Mouse (Mus musculus): ENCODE measurements at regions not wholly inside any gene's neighbourhood (a gene's known extent, or its start where the extent isn't known, plus 50 kb on each side); places are given as distances from the start of the nearest gene placed in this dataset.

- TF ChIP-seq CTCF (IDR thresholded peaks at IDR 0.05; ENCODE audit: low read depth) = no peak
- TF ChIP-seq EP300 (optimal IDR thresholded peaks at IDR 0.05) = no peak
- DNase-seq (ENCODE audit: low spot score) = no peak
- Histone ChIP-seq H3K27ac (replicated peaks) (no peak overlapping the region), H3K4me1 (replicated peaks; ENCODE audit: control insufficient read depth, insufficient read depth) (no peaks in the 10 kb centered on the region), H3K4me3 (ENCODE audit: low read depth, low read length) (no peak overlapping the region), H3K36me3 (ENCODE audit: control insufficient read depth, insufficient read depth, low read length) (no peaks in the 10 kb centered on the region), H3K9ac (ENCODE audit: low read length) (no peak overlapping the region), H3K4me2 (replicated peaks; ENCODE audit: low read depth) (no peak overlapping the region), H3K9me3 (ENCODE audit: control insufficient read depth, low read length) (no peaks in the 10 kb centered on the region), H3K27me3 (ENCODE audit: control insufficient read depth, insufficient read depth, low read length) (no peaks in the 10 kb centered on the region)
- ATAC-seq (ENCODE audit: low FRiP score, low TSS enrichment) = peak; percentile 86
- WGBS = 30% methylated on average over 1 of the region's 1 CpGs
Observed at GRCm38 (mm10) chr12:32482343-32482742, 103.8 kb downstream of the Ccdc71l start.

DNA sequence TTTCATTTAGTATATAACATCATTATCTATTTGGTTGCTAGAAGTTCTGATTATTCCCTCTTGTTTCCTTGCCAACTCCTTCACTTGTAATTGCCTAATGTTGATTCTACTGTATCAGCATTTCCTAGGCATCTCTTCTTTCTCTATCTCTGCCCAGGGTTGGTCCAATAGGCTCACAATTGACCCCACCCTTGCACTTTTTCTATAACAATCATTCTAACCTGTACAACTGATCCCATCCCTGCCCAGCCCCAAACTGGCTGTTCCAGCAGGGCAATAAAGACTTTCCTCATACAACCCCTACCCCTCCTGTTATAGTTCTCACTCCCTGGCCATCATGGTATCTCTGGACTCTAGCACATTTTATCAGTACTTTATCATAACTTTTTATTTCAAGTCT lies 104.3 kb downstream of the Ccdc71l start:
- TF ChIP-seq CTCF (IDR thresholded peaks at IDR 0.05; ENCODE audit: low read depth) = no peak
- TF ChIP-seq EP300 (optimal IDR thresholded peaks at IDR 0.05) = no peak
- no peak for DNase-seq (ENCODE audit: low spot score)
- no peaks in the 10 kb centered on the region for H3K27me3 ChIP-seq (ENCODE audit: control insufficient read depth, insufficient read depth, low read length)
- 0 out of 2 replicates have a peak, but pooled peaks cover 2% of the 10 kb centered on the region for H3K4me1 ChIP-seq (replicated peaks; ENCODE audit: control insufficient read depth, insufficient read depth)
- H3K9me3 ChIP-seq (ENCODE audit: control insufficient read depth, low read length) = no peaks in the 10 kb centered on the region
- no peak overlapping the region for H3K9ac ChIP-seq (ENCODE audit: low read length)
- ATAC-seq (ENCODE audit: low FRiP score, low TSS enrichment) = peak; percentile 48; the same call in 1 of the 2 replicates
- no peak overlapping the region for H3K4me3 ChIP-seq (ENCODE audit: low read depth, low read length)
- no peak overlapping the region for H3K27ac ChIP-seq (replicated peaks)
- no peak overlapping the region for H3K4me2 ChIP-seq (replicated peaks; ENCODE audit: low read depth)
- H3K36me3 ChIP-seq (ENCODE audit: control insufficient read depth, insufficient read depth, low read length) = no peaks in the 10 kb centered on the region

- 0 out of 2 replicates have a peak, but pooled peaks cover 2% of the 10 kb centered on the region for H3K4me1 ChIP-seq (replicated peaks; ENCODE audit: control insufficient read depth, insufficient read depth)
Observed at GRCm38 (mm10) chr12:32486246-32486645, 107.7 kb downstream of the Ccdc71l start.

DNA sequence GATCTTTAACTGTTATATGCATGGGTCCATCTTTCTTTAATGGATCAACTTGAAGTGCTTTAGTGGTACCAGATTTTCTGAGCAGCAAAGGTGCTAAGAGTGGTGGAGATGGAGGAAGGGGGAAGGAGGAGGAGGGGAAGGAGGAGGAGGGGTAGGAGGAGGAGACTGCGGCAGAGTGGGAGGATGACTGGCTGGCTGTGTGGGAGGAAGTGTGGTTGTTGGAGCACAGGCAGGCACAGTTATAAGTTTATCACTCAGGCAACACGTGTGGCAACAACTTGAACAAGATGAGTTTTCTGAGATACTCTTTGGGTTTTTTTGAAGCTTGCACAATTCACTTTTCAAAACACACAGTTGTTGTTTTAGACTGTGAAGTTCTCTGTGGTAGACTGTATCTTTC lies 108.2 kb downstream of the Ccdc71l start:
- no peaks in the 10 kb centered on the region for H3K27me3 ChIP-seq (ENCODE audit: control insufficient read depth, insufficient read depth, low read length)
- no peak overlapping the region for H3K4me3 ChIP-seq (ENCODE audit: low read depth, low read length)
- ATAC-seq (ENCODE audit: low FRiP score, low TSS enrichment) (no peak), DNase-seq (ENCODE audit: low spot score) (no peak)
- H3K4me2 ChIP-seq (replicated peaks; ENCODE audit: low read depth) = no peak overlapping the region
- 0 out of 2 replicates have a peak, but pooled peaks cover 2% of the 10 kb centered on the region for H3K4me1 ChIP-seq (replicated peaks; ENCODE audit: control insufficient read depth, insufficient read depth)
- H3K27ac ChIP-seq (replicated peaks) = no peak overlapping the region
- no peaks in the 10 kb centered on the region for H3K36me3 ChIP-seq (ENCODE audit: control insufficient read depth, insufficient read depth, low read length)
- TF ChIP-seq EP300 (optimal IDR thresholded peaks at IDR 0.05) = no peak
- 41% methylated on average over 2 of the region's 2 CpGs for WGBS
- H3K9ac ChIP-seq (ENCODE audit: low read length) = no peak overlapping the region
- H3K9me3 ChIP-seq (ENCODE audit: control insufficient read depth, low read length) = no peaks in the 10 kb centered on the region

More at GRCm38 (mm10) chr12:32486246-32486645, 107.7 kb downstream of the Ccdc71l start:
- ATAC-seq (ENCODE audit: low FRiP score, low TSS enrichment) = no peak
- no peaks in the 10 kb centered on the region for H3K9me3 ChIP-seq (ENCODE audit: control insufficient read depth, low read length)
- no peak for DNase-seq (ENCODE audit: low spot score)
- no peaks in the 10 kb centered on the region for H3K27me3 ChIP-seq (ENCODE audit: control insufficient read depth, insufficient read depth, low read length)
- H3K9ac ChIP-seq (ENCODE audit: low read length) = no peak overlapping the region
- no peaks in the 10 kb centered on the region for H3K36me3 ChIP-seq (ENCODE audit: control insufficient read depth, insufficient read depth, low read length)
- no peak overlapping the region for H3K4me2 ChIP-seq (replicated peaks; ENCODE audit: low read depth)
- TF ChIP-seq EP300 (optimal IDR thresholded peaks at IDR 0.05) = no peak
- TF ChIP-seq CTCF (IDR thresholded peaks at IDR 0.05; ENCODE audit: low read depth) = no peak
- no peak overlapping the region for H3K27ac ChIP-seq (replicated peaks)
- 46% methylated on average over 4 of the region's 4 CpGs for whole genome bisulfite sequencing
- H3K4me3 ChIP-seq (ENCODE audit: low read depth, low read length) = no peak overlapping the region

DNA sequence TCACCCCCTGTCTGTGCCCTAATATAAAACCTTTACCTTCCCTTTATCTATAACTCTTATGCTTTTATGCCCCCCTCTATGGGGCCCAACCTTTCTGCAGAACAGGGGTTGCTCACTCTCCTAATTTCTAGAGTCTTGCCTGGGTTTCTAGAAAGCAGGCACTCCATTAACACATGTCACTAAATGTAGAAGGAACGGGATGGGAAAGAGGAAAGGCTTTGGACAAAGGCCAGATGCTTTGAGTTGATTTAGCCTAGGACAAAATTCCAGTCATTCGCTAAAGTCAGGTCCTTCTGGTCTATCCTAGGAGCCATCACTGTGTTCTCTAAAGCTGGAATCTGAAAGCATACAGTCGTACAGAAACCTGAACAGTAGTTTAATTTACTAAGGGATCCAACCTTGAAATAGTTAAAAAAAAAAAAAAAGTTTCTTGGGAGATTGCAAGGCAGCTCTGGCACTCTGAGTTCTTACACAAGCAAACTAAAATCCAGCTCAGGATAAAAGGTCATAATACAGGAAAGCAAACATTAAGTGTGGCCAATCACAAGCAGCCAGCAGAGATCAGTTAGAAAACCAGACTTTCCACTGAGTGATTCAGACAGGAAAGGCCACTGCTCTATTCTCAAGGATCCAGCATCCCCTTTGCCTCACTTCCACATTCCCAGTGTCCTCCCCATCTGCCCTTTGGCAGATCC lies 109.5 kb downstream of the Ccdc71l start:
- no peak overlapping the region for H3K4me2 ChIP-seq (replicated peaks; ENCODE audit: low read depth)
- no peak overlapping the region for H3K4me3 ChIP-seq (ENCODE audit: low read depth, low read length)
- H3K9ac ChIP-seq (ENCODE audit: low read length) = no peak overlapping the region
- no peaks in the 10 kb centered on the region for H3K9me3 ChIP-seq (ENCODE audit: control insufficient read depth, low read length)
- no peaks in the 10 kb centered on the region for H3K27me3 ChIP-seq (ENCODE audit: control insufficient read depth, insufficient read depth, low read length)
- peak overlapping the region; percentile 76 for H3K27ac ChIP-seq (replicated peaks)
- peak; percentile 61 for DNase-seq (ENCODE audit: low spot score)
- ATAC-seq (ENCODE audit: low FRiP score, low TSS enrichment) = peak; percentile 91
- TF ChIP-seq CTCF (IDR thresholded peaks at IDR 0.05; ENCODE audit: low read depth) (no peak), EP300 (optimal IDR thresholded peaks at IDR 0.05) (no peak)
- H3K36me3 ChIP-seq (ENCODE audit: control insufficient read depth, insufficient read depth, low read length) = no peaks in the 10 kb centered on the region
- H3K4me1 ChIP-seq (replicated peaks; ENCODE audit: control insufficient read depth, insufficient read depth) = 0 out of 2 replicates have a peak, but pooled peaks cover 2% of the 10 kb centered on the region
- 16% methylated on average over 3 of the region's 3 CpGs for WGBS

- H3K4me3 ChIP-seq (ENCODE audit: low read depth, low read length) = no peak overlapping the region
- 29% methylated on average over 1 of the region's 1 CpGs for WGBS
- TF ChIP-seq CTCF (IDR thresholded peaks at IDR 0.05; ENCODE audit: low read depth) (no peak), EP300 (optimal IDR thresholded peaks at IDR 0.05) (no peak)
- H3K4me2 ChIP-seq (replicated peaks; ENCODE audit: low read depth) = no peak overlapping the region
- H3K36me3 ChIP-seq (ENCODE audit: control insufficient read depth, insufficient read depth, low read length) = no peaks in the 10 kb centered on the region
- H3K4me1 ChIP-seq (replicated peaks; ENCODE audit: control insufficient read depth, insufficient read depth) = 0 out of 2 replicates have a peak, but pooled peaks cover 2% of the 10 kb centered on the region
- no peak for ATAC-seq (ENCODE audit: low FRiP score, low TSS enrichment)
- peak overlapping the region; percentile 76 for H3K27ac ChIP-seq (replicated peaks)
- no peaks in the 10 kb centered on the region for H3K27me3 ChIP-seq (ENCODE audit: control insufficient read depth, insufficient read depth, low read length)
- H3K9ac ChIP-seq (ENCODE audit: low read length) = no peak overlapping the region
- no peak for DNase-seq (ENCODE audit: low spot score)
- H3K9me3 ChIP-seq (ENCODE audit: control insufficient read depth, low read length) = no peaks in the 10 kb centered on the region
Observed at GRCm38 (mm10) chr12:32488578-32488892, 110.0 kb downstream of the Ccdc71l start.

All from stomach, postnatal 0 days (tissue).